Mouse (Mus musculus) G1E (cell line): ENCODE measurements around the gene Gm47969.

ENCODE experiments used
- CTCF ChIP-seq: IDR thresholded peaks from 2 replicates; pipeline ENCODE4 v1.5.1; 2012; ENCODE audit warnings: low read depth, low read length, inconsistent platforms, mixed read lengths
- GATA1 ChIP-seq: IDR thresholded peaks from 2 replicates; pipeline ENCODE4 v1.6.1; 2012; ENCODE audit warnings: borderline replicate concordance, low read length, inconsistent platforms, mixed read lengths
- POLR2AphosphoS5 ChIP-seq: IDR thresholded peaks from 2 replicates; pipeline ENCODE4 v1.6.1; 2012; ENCODE audit warnings: low read depth, low read length, inconsistent platforms; ENCODE audit not compliant: insufficient replicate concordance
- TAL1 ChIP-seq: conservative IDR thresholded peaks from 2 replicates; pipeline ENCODE4 v1.6.1; 2012; ENCODE audit warnings: low read depth, low read length, inconsistent platforms, mixed read lengths

GRCm38 (mm10) chr1:83060643-83061042, 15.9 kb downstream of the Gm47969 start, which contains the start of gene Krtap28-13:
- TF ChIP-seq CTCF (no peak), TAL1 (no peak), POLR2AphosphoS5 (no peak), GATA1 (no peak)
